Mouse (Mus musculus): ENCODE measurements around the gene Foxo1. TPM values are rescaled to one million over a fixed set of nuclear protein-coding genes. Genes with fewer than 3 reads are reported as not detected.

Gene Foxo1
- polyA plus RNA-seq, 2 experiments = 1.0 to 1.4 TPM

- DNase-seq (ENCODE audit: low read depth in 3 of 3, low spot score in 3 of 3) = no peak
- peaks cover 0 to 2% of the 10 kb centered on the region in 2 experiments; a peak in 1 of 4 replicates for H3K4me1 ChIP-seq (replicated peaks; ENCODE audit: control insufficient read depth in 2 of 2, insufficient read depth in 2 of 2, low read length in 1 of 2)
- no peaks in the 10 kb centered on the region for H3K36me3 ChIP-seq (replicated peaks; ENCODE audit: control insufficient read depth, insufficient read depth, low read depth)
- H3K9me3 ChIP-seq (ENCODE audit: control insufficient read depth, low read length) = no peaks in the 10 kb centered on the region
- H3K4me3 ChIP-seq (ENCODE audit: insufficient read depth in 1 of 2, low read depth in 2 of 2, low read length in 2 of 2) = no peak overlapping the region
- no peaks in the 10 kb centered on the region for H3K27me3 ChIP-seq (ENCODE audit: control insufficient read depth, insufficient read depth, low read length)
- ATAC-seq (ENCODE audit: insufficient read depth) = no peak
- TF ChIP-seq EP300 (IDR thresholded peaks at IDR 0.05; ENCODE audit: low read depth) (no peak), CTCF (IDR thresholded peaks at IDR 0.05; ENCODE audit: low read depth) (no peak)
- H3K9ac ChIP-seq (replicated peaks) = no peak overlapping the region
- 62% methylated on average over 3 of the region's 3 CpGs for WGBS (ENCODE audit: insufficient replicate concordance)
- no peak overlapping the region for H3K27ac ChIP-seq
- no peak overlapping the region for H3K4me2 ChIP-seq (ENCODE audit: low read depth)
These were observed 31.0 kb upstream of the Foxo1 start for GRCm38 (mm10) chr3:52237136-52237535.

- Histone ChIP-seq H3K27me3 (ENCODE audit: control insufficient read depth, insufficient read depth, low read length) (no peaks in the 10 kb centered on the region), H3K9me3 (ENCODE audit: control insufficient read depth, low read length) (no peaks in the 10 kb centered on the region), H3K4me2 (ENCODE audit: low read depth) (no peak overlapping the region), H3K9ac (replicated peaks) (no peak overlapping the region), H3K27ac (no peak overlapping the region), H3K4me1 (replicated peaks; ENCODE audit: control insufficient read depth in 2 of 2, insufficient read depth in 2 of 2, low read length in 1 of 2) (peaks cover 0 to 2% of the 10 kb centered on the region in 2 experiments; a peak in 1 of 4 replicates), H3K4me3 (ENCODE audit: insufficient read depth in 1 of 2, low read depth in 2 of 2, low read length in 2 of 2) (no peak overlapping the region), H3K36me3 (replicated peaks; ENCODE audit: control insufficient read depth, insufficient read depth, low read depth) (no peaks in the 10 kb centered on the region)
- DNase-seq (ENCODE audit: low read depth in 3 of 3, low spot score in 3 of 3) (no peak), ATAC-seq (ENCODE audit: insufficient read depth) (peak; percentile 64; the same call in 1 of the 2 replicates)
- TF ChIP-seq CTCF (IDR thresholded peaks at IDR 0.05; ENCODE audit: low read depth) = no peak
- peak; percentile 66 for TF ChIP-seq EP300 (IDR thresholded peaks at IDR 0.05; ENCODE audit: low read depth)
- 17% methylated on average over 5 of the region's 5 CpGs for WGBS (ENCODE audit: insufficient replicate concordance)
These were observed 27.1 kb upstream of the Foxo1 start for GRCm38 (mm10) chr3:52241062-52241461.

GRCm38 (mm10) chr3:52242457-52243105 lies 25.6 kb upstream of the Foxo1 start:
- H3K27me3 ChIP-seq (ENCODE audit: control insufficient read depth, insufficient read depth, low read length) = no peaks in the 10 kb centered on the region
- no peak overlapping the region for H3K9ac ChIP-seq (replicated peaks)
- no peak overlapping the region for H3K4me2 ChIP-seq (ENCODE audit: low read depth)
- ATAC-seq (ENCODE audit: insufficient read depth) (no peak), DNase-seq (ENCODE audit: low read depth in 3 of 3, low spot score in 3 of 3) (no peak)
- peaks cover 0 to 2% of the 10 kb centered on the region in 2 experiments; a peak in 1 of 4 replicates for H3K4me1 ChIP-seq (replicated peaks; ENCODE audit: control insufficient read depth in 2 of 2, insufficient read depth in 2 of 2, low read length in 1 of 2)
- no peak overlapping the region for H3K27ac ChIP-seq
- 34% methylated on average over 6 of the region's 6 CpGs for WGBS (ENCODE audit: insufficient replicate concordance)
- no peak overlapping the region for H3K4me3 ChIP-seq (ENCODE audit: insufficient read depth in 1 of 2, low read depth in 2 of 2, low read length in 2 of 2)
- H3K36me3 ChIP-seq (replicated peaks; ENCODE audit: control insufficient read depth, insufficient read depth, low read depth) = no peaks in the 10 kb centered on the region
- no peaks in the 10 kb centered on the region for H3K9me3 ChIP-seq (ENCODE audit: control insufficient read depth, low read length)
- TF ChIP-seq EP300 (IDR thresholded peaks at IDR 0.05; ENCODE audit: low read depth) (no peak), CTCF (IDR thresholded peaks at IDR 0.05; ENCODE audit: low read depth) (peak; percentile 67)

- Histone ChIP-seq H3K4me3 (ENCODE audit: insufficient read depth in 1 of 2, low read depth in 2 of 2, low read length in 2 of 2) (no peak overlapping the region), H3K27ac (no peak overlapping the region), H3K9ac (replicated peaks) (no peak overlapping the region), H3K4me1 (replicated peaks; ENCODE audit: control insufficient read depth in 2 of 2, insufficient read depth in 2 of 2, low read length in 1 of 2) (peaks cover 0 to 2% of the 10 kb centered on the region in 2 experiments; a peak in 1 of 4 replicates), H3K9me3 (ENCODE audit: control insufficient read depth, low read length) (no peaks in the 10 kb centered on the region), H3K27me3 (ENCODE audit: control insufficient read depth, insufficient read depth, low read length) (no peaks in the 10 kb centered on the region), H3K4me2 (ENCODE audit: low read depth) (no peak overlapping the region), H3K36me3 (replicated peaks; ENCODE audit: control insufficient read depth, insufficient read depth, low read depth) (no peaks in the 10 kb centered on the region)
- 27% methylated on average over 12 of the region's 12 CpGs for WGBS (ENCODE audit: insufficient replicate concordance)
- DNase-seq (ENCODE audit: low read depth in 3 of 3, low spot score in 3 of 3) = no peak
- TF ChIP-seq EP300 (IDR thresholded peaks at IDR 0.05; ENCODE audit: low read depth) (no peak), CTCF (IDR thresholded peaks at IDR 0.05; ENCODE audit: low read depth) (peak; percentile 61)
- ATAC-seq (ENCODE audit: insufficient read depth) = no peak
These were observed 24.7 kb upstream of the Foxo1 start for GRCm38 (mm10) chr3:52243271-52244021.

Measured in liver, embryonic 14.5 days (tissue).